Mouse (Mus musculus) ES-CJ7 (cell line): ENCODE data around the gene Rwdd3.

ENCODE experiments used
- DNase-seq: peaks from one replicate; pipeline ENCODE4 v3.0.0; 2011; ENCODE audit warnings: low read depth, low spot score

Gene Rwdd3

GRCm38 (mm10) chr3:121171243-121171871, at the start of gene Rwdd3:
Gene Rwdd3, minus strand, starts transcription at chr3:121171695.
- DNase-seq: peak; percentile 91

- DNase-seq: no peak
These were observed 45.5 kb upstream of the Rwdd3 start for GRCm38 (mm10) chr3:121217011-121217410.

DNA sequence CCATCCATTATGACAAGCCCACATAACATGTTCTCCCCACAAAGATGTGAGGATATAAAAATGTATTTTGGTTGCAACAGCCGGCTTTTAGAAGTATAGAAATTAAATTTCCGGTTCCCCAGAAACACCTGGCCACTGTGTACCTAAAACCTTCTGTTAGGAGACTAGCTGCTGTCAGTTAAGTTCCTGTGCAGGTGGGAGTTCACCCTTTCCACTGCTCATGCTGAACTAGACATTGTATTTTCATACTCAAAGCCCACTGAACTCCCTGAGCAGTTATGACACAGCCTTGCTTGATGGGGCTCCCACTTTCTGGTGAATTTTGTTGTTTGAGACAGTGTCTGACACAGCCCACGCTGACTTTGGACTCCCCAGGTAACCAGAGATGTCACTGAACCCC, 42.0 kb upstream of the Rwdd3 start:
- no peak for DNase-seq

GRCm38 (mm10) chr3:121212156-121212555, 40.7 kb upstream of the Rwdd3 start:
- peak; percentile 17 for DNase-seq

GRCm38 (mm10) chr3:121208994-121209393, 37.5 kb upstream of the Rwdd3 start:
- DNase-seq: no peak

DNA sequence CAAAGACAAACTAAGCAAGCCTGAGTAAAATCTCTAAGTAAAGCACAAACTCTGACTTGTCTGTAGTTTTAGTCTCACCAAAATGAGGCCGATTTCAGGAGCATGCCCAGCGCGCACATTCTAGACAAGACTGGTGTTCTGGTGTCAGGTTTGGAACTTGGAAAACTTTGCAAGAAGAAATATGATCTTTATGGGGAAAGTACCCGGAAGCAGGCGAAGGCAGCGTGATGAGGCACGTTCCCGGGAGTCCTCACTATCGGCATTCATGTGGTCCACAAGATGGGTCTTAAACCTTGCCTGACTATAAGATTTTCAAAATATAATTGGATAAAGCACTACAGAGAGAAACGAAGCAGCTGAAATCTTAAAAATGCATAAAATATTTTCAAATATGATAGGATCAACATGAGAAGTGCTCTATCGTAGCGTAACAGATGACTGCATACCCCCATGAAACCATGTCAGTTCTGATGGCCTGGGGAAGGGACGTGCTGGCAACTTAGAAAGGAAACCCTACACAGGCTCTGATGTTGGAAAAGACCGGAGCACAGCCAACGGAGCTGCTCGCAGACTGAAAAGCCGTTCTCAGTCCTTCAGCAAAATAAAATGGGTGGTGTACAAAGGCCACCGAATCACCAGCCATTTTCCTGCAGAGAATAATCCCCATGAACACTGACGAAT, 34.8 kb upstream of the Rwdd3 start:
- DNase-seq: no peak

DNA sequence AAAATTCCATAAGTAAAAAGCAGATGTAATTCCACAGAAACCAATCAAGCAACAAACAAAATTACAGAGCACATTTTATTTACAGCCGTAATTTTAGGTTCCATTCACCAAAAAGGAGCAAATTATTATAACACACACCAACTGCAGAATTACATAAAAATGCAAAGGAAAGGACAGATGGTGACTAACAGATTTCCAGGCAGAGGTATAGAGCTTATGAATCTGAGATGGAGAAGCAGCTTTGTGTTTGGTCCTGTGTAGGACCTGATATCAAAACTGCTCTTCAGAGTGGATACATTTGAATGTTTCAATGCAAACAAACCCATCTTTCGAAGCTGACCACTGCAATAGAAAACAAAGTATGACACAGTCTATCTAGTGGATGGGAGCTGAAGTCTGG, 31.1 kb upstream of the Rwdd3 start:
- no peak for DNase-seq

- DNase-seq: peak; percentile 9
These were observed 29.7 kb upstream of the Rwdd3 start for GRCm38 (mm10) chr3:121201012-121201747.

DNA sequence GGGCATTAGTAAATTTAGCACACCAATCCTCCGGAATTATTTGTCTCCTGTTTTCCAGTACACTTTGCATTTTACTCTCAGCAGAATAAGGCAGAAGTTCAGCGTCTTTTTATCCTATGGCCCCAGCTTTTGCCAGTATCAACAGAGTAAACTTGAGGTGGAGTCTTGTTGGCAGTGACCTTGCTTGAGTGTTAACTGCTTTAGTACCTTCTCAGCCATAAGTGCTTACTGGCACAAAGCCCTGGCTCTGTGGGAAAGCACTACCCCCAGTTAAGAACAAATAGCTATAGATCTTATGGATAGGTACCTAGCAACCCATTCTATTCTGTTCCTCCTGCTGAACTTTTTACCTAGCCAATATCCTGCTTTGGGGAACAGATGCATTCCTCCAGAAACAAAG, 17.7 kb upstream of the Rwdd3 start:
- no peak for DNase-seq

- DNase-seq: no peak
These were observed 16.0 kb upstream of the Rwdd3 start for GRCm38 (mm10) chr3:121187510-121187909.

DNA sequence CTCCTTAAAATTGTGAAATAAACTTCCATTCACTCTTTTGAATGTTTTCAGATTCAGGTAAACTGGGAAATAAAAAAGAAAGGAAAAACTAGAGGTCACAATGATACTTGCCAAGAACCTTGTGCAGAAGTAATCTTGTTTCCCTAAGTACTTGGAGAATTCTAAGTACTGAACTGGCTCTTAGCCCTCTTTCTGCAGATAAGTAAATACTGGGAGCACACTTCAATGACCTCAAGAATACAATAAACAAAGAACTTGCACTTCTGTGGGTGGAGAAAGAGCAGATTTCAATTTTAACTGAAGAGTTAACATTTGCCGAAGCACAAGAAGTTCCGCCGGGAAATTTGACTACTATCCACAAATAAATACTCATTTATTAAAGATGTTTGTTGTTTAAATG, 15.4 kb upstream of the Rwdd3 start:
- DNase-seq: no peak

- DNase-seq: no peak
These were observed 13.7 kb upstream of the Rwdd3 start for GRCm38 (mm10) chr3:121185197-121185596.

- DNase-seq: no peak
These were observed 4.5 kb upstream of the Rwdd3 start for GRCm38 (mm10) chr3:121176011-121176410.

DNA sequence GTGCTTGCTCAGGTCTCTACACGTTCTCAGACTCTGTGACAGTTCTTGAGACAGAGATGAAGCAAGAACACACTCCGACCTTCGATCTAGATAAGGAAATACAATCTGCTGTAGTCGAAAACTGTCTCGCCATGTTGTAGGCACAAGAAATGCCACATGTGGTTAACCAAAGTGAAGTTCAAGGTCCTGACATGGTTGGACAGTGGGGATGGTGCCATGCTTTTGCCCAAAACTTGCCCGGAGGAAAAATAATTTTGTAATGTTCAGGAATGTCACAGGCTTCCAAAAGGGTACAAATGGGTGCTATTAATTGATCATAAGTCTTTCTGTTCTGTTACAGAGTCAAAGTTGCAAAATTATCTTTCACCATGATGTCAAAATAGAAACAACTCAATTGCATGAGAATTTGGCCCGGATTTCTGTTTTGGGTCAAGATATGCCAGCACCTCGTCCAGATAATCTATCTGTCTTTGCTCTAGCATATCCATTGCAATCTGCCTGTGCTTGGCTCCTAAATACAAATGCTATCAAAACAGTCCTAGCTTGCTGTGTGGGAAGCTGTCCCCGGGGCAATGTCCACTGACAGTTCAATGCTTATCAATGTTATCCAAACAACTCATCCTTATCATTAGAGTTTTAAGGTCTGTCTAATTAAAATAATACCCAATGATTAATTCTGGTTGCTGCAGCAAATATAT, 2.9 kb upstream of the Rwdd3 start:
- DNase-seq: no peak

DNA sequence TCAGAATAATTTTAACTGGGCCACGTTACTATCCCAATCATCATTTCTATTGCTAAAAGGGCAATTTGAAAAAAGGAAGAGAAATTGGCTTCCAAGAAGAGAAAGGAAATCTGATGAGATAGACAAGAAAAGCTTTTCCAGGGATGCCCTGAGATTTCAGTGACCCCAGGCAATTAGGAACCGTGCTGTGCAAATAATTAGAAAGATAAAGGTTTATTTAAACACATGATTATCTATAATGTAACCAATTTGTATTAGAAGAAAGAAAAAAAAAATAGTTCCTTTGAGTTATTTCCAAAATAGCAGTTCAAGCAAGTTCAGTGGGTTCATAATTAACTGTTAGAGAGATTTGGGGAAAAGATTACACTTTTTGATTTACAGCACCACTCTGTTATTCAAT, 1.2 kb upstream of the Rwdd3 start:
- no peak for DNase-seq

DNA sequence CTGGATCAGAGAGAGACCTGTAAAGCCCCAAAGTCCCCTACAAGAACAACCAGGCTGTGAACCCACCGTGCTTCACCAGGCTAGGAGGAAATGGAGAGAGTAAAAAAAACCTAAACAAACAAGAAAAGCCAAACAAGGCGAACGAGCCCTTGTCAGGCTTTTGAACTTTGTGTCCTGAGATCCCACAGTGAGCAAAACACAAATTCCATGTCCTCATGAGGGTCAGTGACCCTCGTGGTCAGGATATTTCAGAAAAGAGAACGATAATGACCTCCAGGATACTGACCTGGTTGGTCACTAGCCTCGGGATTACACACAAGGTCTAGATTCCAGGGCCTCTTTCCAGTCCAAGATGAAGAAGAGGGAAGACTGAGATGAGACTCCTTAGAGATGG, 374 bp upstream of the Rwdd3 start:
- no peak for DNase-seq

- DNase-seq: no peak
These were observed 864 bp downstream of the Rwdd3 start for GRCm38 (mm10) chr3:121170631-121171030.

DNA sequence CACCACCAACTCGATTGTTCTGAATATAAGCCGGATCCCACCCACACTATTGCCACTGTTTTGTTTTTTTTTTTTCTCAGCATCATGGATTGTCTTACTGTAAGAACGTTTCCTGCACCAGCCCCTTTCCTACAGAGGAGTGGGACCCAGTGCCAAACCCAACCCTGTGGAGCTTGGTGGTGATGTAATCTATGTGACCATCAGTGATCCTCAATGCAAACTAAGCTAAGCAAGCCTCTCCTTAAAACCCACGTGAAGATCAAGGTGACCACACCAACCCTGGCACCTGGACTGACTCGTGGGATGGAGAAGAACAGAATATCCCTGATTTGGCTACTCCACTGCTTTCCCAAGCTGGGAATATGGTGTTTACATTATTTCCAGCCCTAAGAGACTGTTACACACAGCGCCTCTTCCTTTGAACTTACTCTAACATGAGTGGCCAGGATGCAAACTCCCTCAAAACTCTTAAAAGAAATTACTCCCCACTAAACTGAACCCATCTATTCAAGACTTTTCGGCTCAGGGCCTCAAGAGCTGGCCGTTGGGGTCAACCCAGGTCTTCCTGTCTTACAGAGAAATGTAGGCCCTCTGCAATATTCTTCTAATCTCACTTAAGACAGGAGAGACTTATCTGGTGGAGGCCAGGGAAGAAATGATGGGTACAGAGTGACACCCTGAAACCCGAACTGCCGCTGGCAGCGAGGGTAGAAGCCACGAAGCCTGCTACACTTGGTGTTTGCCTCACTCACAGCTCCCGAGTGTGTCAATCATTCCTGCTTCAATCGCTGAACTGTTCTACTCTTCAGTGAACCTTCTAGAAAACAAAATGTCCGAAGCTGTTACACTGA, 2.2 kb downstream of the Rwdd3 start:
- DNase-seq: no peak

- no peak for DNase-seq
These were observed 2.9 kb downstream of the Rwdd3 start for GRCm38 (mm10) chr3:121168581-121168980.

DNA sequence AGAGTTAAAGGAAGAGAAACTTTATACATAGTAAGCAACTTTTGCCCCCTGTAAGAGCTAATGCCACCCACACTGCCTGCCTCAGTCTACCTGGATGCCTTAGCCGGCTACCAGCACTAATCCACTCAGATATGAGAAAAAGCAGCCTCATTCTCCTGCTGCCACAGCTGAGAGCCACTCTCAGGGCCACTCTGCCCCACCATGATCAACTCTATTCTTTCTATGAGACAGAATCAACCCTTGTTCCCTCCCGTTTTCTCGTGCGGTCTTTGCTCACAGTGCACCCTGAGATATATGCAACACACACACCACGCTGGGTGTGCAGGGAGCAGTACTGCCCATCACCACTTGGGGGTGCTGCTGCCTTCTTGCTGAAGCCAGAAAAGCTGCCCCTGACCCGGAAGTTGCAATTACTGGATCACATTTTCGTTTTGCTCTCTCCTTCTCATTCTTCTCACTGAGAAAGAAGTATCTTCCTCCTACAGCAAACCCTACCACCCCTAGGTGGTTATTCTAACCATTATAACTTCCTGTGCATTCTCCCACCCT, 8.2 kb downstream of the Rwdd3 start:
- peak; percentile 63 for DNase-seq

GRCm38 (mm10) chr3:121161661-121162060, 9.8 kb downstream of the Rwdd3 start:
- DNase-seq: peak; percentile 35
